28 mouse cellular contexts compared by ENCODE assay signal in the genomic region with DNA sequence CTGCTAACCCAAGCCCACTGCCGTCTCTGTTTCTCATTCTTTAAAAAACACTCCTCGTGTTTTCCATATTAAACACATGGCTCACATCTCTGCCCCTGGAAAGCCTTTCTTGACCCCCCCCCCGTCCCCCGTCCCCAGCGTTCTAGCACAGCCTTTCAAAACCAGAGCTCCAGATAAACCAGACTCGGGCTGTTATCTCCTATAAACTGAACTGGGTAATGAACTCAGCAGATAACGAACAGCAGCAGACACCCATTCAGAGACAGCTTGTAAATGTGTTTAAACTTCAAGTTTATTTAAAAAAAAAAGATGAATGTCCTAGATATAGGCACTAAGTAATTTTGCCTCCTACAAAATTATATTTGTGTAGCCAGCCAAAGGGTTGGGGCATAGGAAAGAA. TPM values are rescaled to one million over a fixed set of nuclear protein-coding genes. Genes with fewer than 3 reads are reported as not detected.
DNase-seq lines count a peak whose midpoint lies in the region; ATAC-seq lines count a peak whose summit lies in the region.
"Had no signal": no experiment of that assay in that cellular context is flagged by ENCODE, and none has a peak within 500 bp of the region (broad histone marks: within the 10 kb centered on the region; RNA-seq: fewer than 3 reads in every experiment).

No protein-coding gene starts in this region.

- H3K4me1 ChIP-seq in liver, embryonic 12.5 days: peaks cover 28% of the 10 kb centered on the region
- peaks cover 22% of the 10 kb centered on the region for H3K4me1 ChIP-seq in liver, embryonic 16.5 days (ENCODE audit: control insufficient read depth, low read depth, low read length)
- H3K4me1 ChIP-seq in midbrain, embryonic 16.5 days (ENCODE audit: control insufficient read depth, insufficient read depth, low read length): no peaks in the 10 kb centered on the region
- H3K4me1 ChIP-seq: embryonic facial prominence, embryonic 12.5 days; hindbrain, embryonic 12.5 days had no signal

- peaks cover 17% of the 10 kb centered on the region for H3K27me3 ChIP-seq in liver, embryonic 12.5 days (replicated peaks)
- no peaks in the 10 kb centered on the region for H3K27me3 ChIP-seq in liver, embryonic 16.5 days (ENCODE audit: control insufficient read depth, insufficient read depth, low read depth, low read length)
- H3K27me3 ChIP-seq in midbrain, embryonic 16.5 days (ENCODE audit: control insufficient read depth, insufficient read depth, low read depth, low read length): no peaks in the 10 kb centered on the region
- H3K27me3 ChIP-seq: embryonic facial prominence, embryonic 12.5 days; hindbrain, embryonic 12.5 days; Patski had no signal

- ATAC-seq in frontal cortex, adult (ENCODE audit: low TSS enrichment): peak; percentile 34; the same call in 1 of the 2 replicates
- peak; percentile 73 for ATAC-seq in liver, embryonic 12.5 days
- peak; percentile 74 for ATAC-seq in liver, embryonic 16.5 days (ENCODE audit: low read depth)
- ATAC-seq in midbrain, embryonic 16.5 days: no peak
- ATAC-seq: activated CD4-positive, CD25-positive, alpha-beta regulatory T cell, adult 4 months; CD4-positive, CD25-positive, alpha-beta regulatory T cell, adult 4 months; forebrain, embryonic 16.5 days; Patski had no signal

- no peak overlapping the region for H3K27ac ChIP-seq in liver, embryonic 12.5 days
- H3K27ac ChIP-seq in liver, embryonic 16.5 days (ENCODE audit: low read length): no peak overlapping the region
- H3K27ac ChIP-seq in midbrain, embryonic 16.5 days (ENCODE audit: low read length): no peak overlapping the region
- H3K27ac ChIP-seq: embryonic facial prominence, embryonic 12.5 days; heart, embryonic 10.5 days; hindbrain, embryonic 12.5 days had no signal

- no peaks in the 10 kb centered on the region for H3K36me3 ChIP-seq in liver, embryonic 12.5 days
- no peaks in the 10 kb centered on the region for H3K36me3 ChIP-seq in liver, embryonic 16.5 days (ENCODE audit: control insufficient read depth, insufficient read depth)
- H3K36me3 ChIP-seq in midbrain, embryonic 16.5 days (ENCODE audit: control insufficient read depth, insufficient read depth, low read length): no peaks in the 10 kb centered on the region
- H3K36me3 ChIP-seq: embryonic facial prominence, embryonic 12.5 days; heart, embryonic 10.5 days; hindbrain, embryonic 12.5 days had no signal

- no peak for DNase-seq in frontal cortex, postnatal 14 days (ENCODE audit: low spot score in 2 of 2)
- DNase-seq in yolk sac, embryonic 10.5 days (ENCODE audit: low spot score): peak; percentile 61
- no peak for DNase-seq in left cerebral cortex, postnatal 4 days
- no peak for DNase-seq in spleen, postnatal 14 days (ENCODE audit: low spot score in 2 of 2)
- DNase-seq: adrenal gland, postnatal 14 days; B cell, adult 2 months; cerebellum, adult 11-12 months; cerebellum, adult 9-10 months; cerebellum, postnatal 25 days; gastrocnemius, postnatal 36 days; heart, postnatal 10 days; heart, postnatal 4 days had no signal

- no peak overlapping the region for H3K4me3 ChIP-seq in liver, embryonic 12.5 days
- no peak overlapping the region for H3K4me3 ChIP-seq in liver, embryonic 16.5 days (ENCODE audit: low read depth, low read length)
- no peak overlapping the region for H3K4me3 ChIP-seq in midbrain, embryonic 16.5 days (ENCODE audit: low read depth, low read length)
- H3K4me3 ChIP-seq: embryonic facial prominence, embryonic 12.5 days; heart, embryonic 10.5 days; hindbrain, embryonic 12.5 days had no signal

- H3K9me3 ChIP-seq in liver, embryonic 12.5 days (replicated peaks): 0 out of 2 replicates have a peak, but pooled peaks cover 5% of the 10 kb centered on the region
- H3K9me3 ChIP-seq in liver, embryonic 16.5 days (replicated peaks; ENCODE audit: control insufficient read depth, low read length): no peaks in the 10 kb centered on the region
- H3K9me3 ChIP-seq in midbrain, embryonic 16.5 days (replicated peaks; ENCODE audit: control insufficient read depth, low read length, poor library complexity, severe bottlenecking): no peaks in the 10 kb centered on the region
- H3K9me3 ChIP-seq: embryonic facial prominence, embryonic 12.5 days; heart, embryonic 10.5 days; hindbrain, embryonic 12.5 days had no signal

- no peak overlapping the region for H3K9ac ChIP-seq in liver, embryonic 12.5 days
- no peak overlapping the region for H3K9ac ChIP-seq in liver, embryonic 16.5 days (ENCODE audit: low read depth, low read length)
- H3K9ac ChIP-seq in midbrain, embryonic 16.5 days (ENCODE audit: low read depth, low read length): no peak overlapping the region
- H3K9ac ChIP-seq: embryonic facial prominence, embryonic 12.5 days; hindbrain, embryonic 12.5 days had no signal

- intact Hi-C loops in left cerebral cortex, postnatal 4 days (cut with DNase I): no loop called here

- H3K4me2 ChIP-seq in liver, embryonic 12.5 days: peak overlapping the region; percentile 28
- peak overlapping the region; percentile 32; the same call in 1 of the 2 replicates for H3K4me2 ChIP-seq in liver, embryonic 16.5 days (ENCODE audit: low read depth, low read length)
- H3K4me2 ChIP-seq in midbrain, embryonic 16.5 days (ENCODE audit: low read length): no peak overlapping the region
- H3K4me2 ChIP-seq: embryonic facial prominence, embryonic 12.5 days; hindbrain, embryonic 12.5 days had no signal

- 18% methylated on average over 7 of the region's 7 CpGs for WGBS in liver, embryonic 12.5 days (ENCODE audit: insufficient replicate concordance)
- WGBS in liver, embryonic 16.5 days (ENCODE audit: insufficient replicate concordance): 18% methylated on average over 7 of the region's 7 CpGs
- WGBS in midbrain, embryonic 16.5 days: 79% methylated on average over 7 of the region's 7 CpGs

RNA-seq across cellular contexts. Expression of gene S100z, which starts 3.4 kb away (rescaled TPM):
- polyA plus RNA-seq in liver, embryonic 12.5 days (2016; fragmentation: Nextera tagmentation; extraction: Ambion mirVana): not detected in 2 replicates
- polyA plus RNA-seq in liver, embryonic 16.5 days (2015; fragmentation: Nextera tagmentation; extraction: Ambion mirVana): not detected in 2 replicates
- total RNA-seq in left cerebral cortex, postnatal 4 days (2021): not detected
- polyA plus RNA-seq in midbrain, embryonic 16.5 days (2015; fragmentation: Nextera tagmentation; extraction: Ambion mirVana): not detected in 2 replicates
- total RNA-seq: adrenal gland, adult 18-20 months; adrenal gland, postnatal 14 days; heart, postnatal 10 days; heart, postnatal 4 days had no signal
- polyA plus RNA-seq: activated CD4-positive, CD25-positive, alpha-beta regulatory T cell, adult 4 months; CD4-positive, CD25-positive, alpha-beta regulatory T cell, adult 4 months; cortical plate, adult 2 months; forebrain, embryonic 16.5 days; heart, embryonic 10.5 days; heart, embryonic 14.5 days; hindbrain, embryonic 12.5 days; Patski had no signal

RNA-seq across cellular contexts. Expression of gene Crhbp, which starts 30.4 kb away (rescaled TPM):
- polyA plus RNA-seq in liver, embryonic 12.5 days (2016; fragmentation: Nextera tagmentation; extraction: Ambion mirVana): not detected in 2 replicates
- 0.11 and 0.16 TPM in 2 replicates for polyA plus RNA-seq in liver, embryonic 16.5 days (2015; fragmentation: Nextera tagmentation; extraction: Ambion mirVana)
- 1 to 10 TPM; 5.7 to 6.5 TPM for total RNA-seq in left cerebral cortex, postnatal 4 days (2021)
- polyA plus RNA-seq in midbrain, embryonic 16.5 days (2015; fragmentation: Nextera tagmentation; extraction: Ambion mirVana): 2.9 and 3.7 TPM in 2 replicates
- total RNA-seq: adrenal gland, postnatal 14 days; gastrocnemius, adult 8-10 months; gastrocnemius, postnatal 36 days; heart, postnatal 10 days; heart, postnatal 4 days had no signal
- polyA plus RNA-seq: activated CD4-positive, CD25-positive, alpha-beta regulatory T cell, adult 4 months; CD4-positive, CD25-positive, alpha-beta regulatory T cell, adult 4 months; heart, embryonic 14.5 days; Patski had no signal

RNA-seq across cellular contexts. Expression of gene F2rl1, which starts 49.9 kb away (rescaled TPM):
- polyA plus RNA-seq in liver, embryonic 12.5 days (2016; fragmentation: Nextera tagmentation; extraction: Ambion mirVana): 0.07 and 0.12 TPM in 2 replicates
- polyA plus RNA-seq in liver, embryonic 16.5 days (2015; fragmentation: Nextera tagmentation; extraction: Ambion mirVana): 0.58 and 0.68 TPM in 2 replicates
- total RNA-seq in left cerebral cortex, postnatal 4 days (2021): under 1 TPM; 0.14 to 0.24 TPM
- polyA plus RNA-seq in midbrain, embryonic 16.5 days (2015; fragmentation: Nextera tagmentation; extraction: Ambion mirVana): 0.09 and 0.26 TPM in 2 replicates
- polyA plus RNA-seq: forebrain, embryonic 11.5 days; forebrain, embryonic 16.5 days had no signal
